Mouse (Mus musculus): Measurements from ENCODE around the gene Olfr676.
"Not testable (repeated sequence)": the region's sequence is repeated elsewhere in the genome, so short reads cannot be mapped to it uniquely, and the experiment has no call there.

The Olfr676 gene

GRCm38 (mm10) chr7:105032398-105032797 lies at the start of gene Olfr676:
TSS of gene Olfr676 (plus strand) at chr7:105032698.
- in situ Hi-C loops (cut with MseI, MboI), result no loop called here

- in situ Hi-C loops (cut with MseI, MboI), result no loop called here
These were observed 30.6 kb upstream of the Olfr676 start, which contains the start of gene Olfr672 for GRCm38 (mm10) chr7:105001929-105002328. TSS of gene Olfr672 (minus strand) at chr7:105002029.

- in situ Hi-C loops (cut with MseI, MboI), result no loop called here
These were observed 10.0 kb upstream of the Olfr676 start for GRCm38 (mm10) chr7:105022530-105022929.

GRCm38 (mm10) chr7:105028360-105028759 lies 4.1 kb upstream of the Olfr676 start, which contains the start of gene Olfr675:
TSS of gene Olfr675 (minus strand) at chr7:105028460.
- in situ Hi-C loops (cut with MseI, MboI), result no loop called here

- in situ Hi-C loops (cut with MseI, MboI), result not testable (repeated sequence)
These were observed 1.3 kb downstream of the Olfr676 start for GRCm38 (mm10) chr7:105033836-105034235.

- in situ Hi-C loops (cut with MseI, MboI), result no loop called here
These were observed 26.5 kb downstream of the Olfr676 start for GRCm38 (mm10) chr7:105058951-105059350.

GRCm38 (mm10) chr7:105064175-105064574 lies 31.7 kb downstream of the Olfr676 start, which contains the start of gene Olfr678:
TSS of gene Olfr678 (plus strand) at chr7:105064475.
- in situ Hi-C loops (cut with MseI, MboI), result no loop called here

GRCm38 (mm10) chr7:105080905-105081304 lies 48.4 kb downstream of the Olfr676 start, which contains the start of gene Olfr679:
TSS of gene Olfr679 (plus strand) at chr7:105081205.
- in situ Hi-C loops (cut with MseI, MboI), result no loop called here

All from mouse trophoblast stem cell (cell line).